Mouse (Mus musculus): ENCODE measurements around the gene Psmb10. TPM values are rescaled to one million over a fixed set of nuclear protein-coding genes. Genes with fewer than 3 reads are reported as not detected.
"Not testable (repeated sequence)": the region's sequence is repeated elsewhere in the genome, so short reads cannot be mapped to it uniquely, and the experiment has no call there.

Gene Psmb10
- polyA plus RNA-seq (2012; rRNA removed) = 31.8 and 45.8 TPM in 2 replicates
- 37.8 and 38.8 TPM in 2 replicates for polyA plus RNA-seq (2014; fragmentation: Nextera tagmentation; extraction: Ambion mirVana)

DNA sequence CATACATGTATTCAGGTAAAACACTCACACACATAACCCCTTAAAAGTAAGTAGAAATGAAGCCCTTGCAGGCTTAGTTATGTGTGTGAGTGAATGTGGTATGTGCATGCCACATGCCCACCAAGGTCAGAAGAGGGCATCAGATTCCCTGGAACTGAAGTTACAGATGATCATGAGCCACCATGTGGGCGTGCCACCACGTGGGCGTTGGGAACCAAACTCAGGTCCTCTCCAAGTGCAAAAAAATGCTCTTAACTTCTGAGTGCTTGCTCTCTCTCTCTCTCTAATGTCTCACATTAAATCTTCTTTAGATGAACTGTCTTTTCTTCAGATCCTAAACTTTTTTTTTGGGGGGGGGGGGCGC, at the start of gene Psmb10:
TSS of gene Psmb10 (minus strand) at position 139 of the 364 bp plus-strand sequence.
- no peak for TF ChIP-seq POLR2A (IDR thresholded peaks at IDR 0.05; ENCODE audit: borderline replicate concordance, extremely low read depth, insufficient read depth, insufficient read length)
- Histone ChIP-seq H3K27ac (replicated peaks; ENCODE audit: low read depth, low read length) (peak within 1 kb of the TSS; percentile 70), H3K4me3 (replicated peaks; ENCODE audit: low read length) (peak within 1 kb of the TSS; percentile 76), H3K9ac (ENCODE audit: low read depth, low read length, severe bottlenecking) (peak within 1 kb of the TSS; percentile 72), H3K4me1 (ENCODE audit: control insufficient read depth, insufficient read depth, low read length) (peaks cover 16% of the 10 kb centered on the region), H3K4me2 (replicated peaks; ENCODE audit: low read depth, low read length, severe bottlenecking) (peak within 1 kb of the TSS; percentile 86), H3K27me3 (ENCODE audit: control insufficient read depth, insufficient read depth, low read length) (no peaks in the 10 kb centered on the region), H3K9me3 (ENCODE audit: control insufficient read depth, low read length) (no peaks in the 10 kb centered on the region), H3K36me3 (ENCODE audit: control insufficient read depth, insufficient read depth, low read length) (peaks cover 40% of the 10 kb centered on the region)
- ATAC-seq (ENCODE audit: low FRiP score, low read depth) = no peak
- WGBS = 18% methylated on average over 4 of the region's 4 CpGs
- no peak for DNase-seq (ENCODE audit: low spot score)

DNA sequence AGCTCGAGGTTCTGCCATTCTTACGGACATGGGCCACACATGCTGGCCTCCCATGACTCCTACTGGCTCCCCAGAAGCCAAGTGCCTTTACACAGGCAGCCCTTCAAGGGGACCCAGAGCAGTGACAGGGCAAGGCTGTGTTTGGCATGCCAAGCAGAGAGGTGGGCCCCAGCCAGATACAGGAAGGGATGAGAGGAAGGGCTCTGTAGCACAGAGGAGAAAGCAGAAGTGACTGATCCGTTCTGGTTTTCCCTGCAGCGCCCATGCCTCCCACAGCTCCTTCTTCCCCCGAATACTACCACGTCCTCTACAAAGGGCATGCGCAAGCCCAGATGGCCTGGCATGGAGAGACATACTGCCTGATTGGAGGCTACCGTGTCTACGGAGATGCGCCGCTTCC, 45.2 kb upstream of the Psmb10 start:
- WGBS = 74% methylated on average over 10 of the region's 11 CpGs
- H3K9me3 ChIP-seq (ENCODE audit: control insufficient read depth, low read length); H3K4me1 ChIP-seq (ENCODE audit: control insufficient read depth, insufficient read depth, low read length); H3K4me3 ChIP-seq (replicated peaks; ENCODE audit: low read length); ATAC-seq (ENCODE audit: low FRiP score, low read depth); H3K4me2 ChIP-seq (replicated peaks; ENCODE audit: low read depth, low read length, severe bottlenecking); DNase-seq (ENCODE audit: low spot score); H3K9ac ChIP-seq (ENCODE audit: low read depth, low read length, severe bottlenecking); H3K36me3 ChIP-seq (ENCODE audit: control insufficient read depth, insufficient read depth, low read length); H3K27ac ChIP-seq (replicated peaks; ENCODE audit: low read depth, low read length); H3K27me3 ChIP-seq (ENCODE audit: control insufficient read depth, insufficient read depth, low read length): not testable (repeated sequence)

DNA sequence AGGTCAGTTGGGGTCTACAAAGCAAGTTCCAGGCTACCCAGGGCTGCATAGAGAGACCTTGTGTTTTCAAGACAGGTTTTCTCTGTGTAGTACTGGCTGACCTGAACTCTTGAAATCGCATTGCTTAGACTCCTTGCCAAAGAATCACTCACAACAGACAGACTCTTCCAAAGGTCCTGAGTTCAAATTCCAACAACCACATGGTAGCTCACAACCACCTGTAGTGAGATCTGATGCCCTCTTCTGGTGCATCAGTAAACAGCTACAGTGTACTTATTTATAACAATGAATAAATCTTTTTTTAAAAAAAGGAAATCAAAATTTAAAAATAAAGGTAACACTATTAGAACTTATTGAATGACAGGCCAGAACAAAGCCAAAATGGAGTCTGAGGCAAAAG, 42.9 kb upstream of the Psmb10 start:
- Histone ChIP-seq H3K4me3 (replicated peaks; ENCODE audit: low read length) (no peak overlapping the region), H3K9ac (ENCODE audit: low read depth, low read length, severe bottlenecking) (no peak overlapping the region), H3K36me3 (ENCODE audit: control insufficient read depth, insufficient read depth, low read length) (no peaks in the 10 kb centered on the region), H3K4me1 (ENCODE audit: control insufficient read depth, insufficient read depth, low read length) (no peaks in the 10 kb centered on the region), H3K27me3 (ENCODE audit: control insufficient read depth, insufficient read depth, low read length) (no peaks in the 10 kb centered on the region), H3K9me3 (ENCODE audit: control insufficient read depth, low read length) (no peaks in the 10 kb centered on the region), H3K27ac (replicated peaks; ENCODE audit: low read depth, low read length) (no peak overlapping the region), H3K4me2 (replicated peaks; ENCODE audit: low read depth, low read length, severe bottlenecking) (no peak overlapping the region)
- no peak for ATAC-seq (ENCODE audit: low FRiP score, low read depth)
- TF ChIP-seq POLR2A (IDR thresholded peaks at IDR 0.05; ENCODE audit: borderline replicate concordance, extremely low read depth, insufficient read depth, insufficient read length) = no peak
- WGBS = 87% methylated on average over 1 of the region's 1 CpGs
- no peak for DNase-seq (ENCODE audit: low spot score)

DNA sequence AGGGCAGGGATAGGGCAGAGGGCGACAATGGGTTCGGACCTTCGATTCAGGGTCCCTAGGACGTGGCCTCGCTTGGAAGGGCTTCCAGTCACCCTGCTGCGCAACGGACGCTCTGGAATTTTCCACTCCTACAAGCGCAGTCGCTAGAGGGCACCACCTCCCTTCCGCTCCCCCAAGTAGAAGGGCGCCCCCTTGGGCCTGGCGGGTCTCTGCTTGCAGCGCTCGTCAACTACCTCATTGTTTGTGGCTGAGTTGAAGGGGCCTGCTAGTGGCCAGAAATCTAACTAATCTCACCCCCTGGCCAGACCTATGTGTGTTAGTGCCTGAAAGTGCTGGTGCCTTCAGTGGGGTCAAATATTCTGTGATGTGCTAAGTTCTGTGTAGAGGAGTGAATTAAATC, 41.1 kb upstream of the Psmb10 start, which contains the start of gene Dpep3:
TSS of gene Dpep3 (minus strand) at position 105 of the 400 bp plus-strand sequence.
- Histone ChIP-seq H3K9me3 (ENCODE audit: control insufficient read depth, low read length) (no peaks in the 10 kb centered on the region), H3K27ac (replicated peaks; ENCODE audit: low read depth, low read length) (no peak within 1 kb of the TSS), H3K9ac (ENCODE audit: low read depth, low read length, severe bottlenecking) (no peak within 1 kb of the TSS), H3K4me3 (replicated peaks; ENCODE audit: low read length) (no peak within 1 kb of the TSS), H3K36me3 (ENCODE audit: control insufficient read depth, insufficient read depth, low read length) (no peaks in the 10 kb centered on the region), H3K4me2 (replicated peaks; ENCODE audit: low read depth, low read length, severe bottlenecking) (no peak within 1 kb of the TSS), H3K4me1 (ENCODE audit: control insufficient read depth, insufficient read depth, low read length) (no peaks in the 10 kb centered on the region), H3K27me3 (ENCODE audit: control insufficient read depth, insufficient read depth, low read length) (no peaks in the 10 kb centered on the region)
- no peak for TF ChIP-seq POLR2A (IDR thresholded peaks at IDR 0.05; ENCODE audit: borderline replicate concordance, extremely low read depth, insufficient read depth, insufficient read length)
- no peak for ATAC-seq (ENCODE audit: low FRiP score, low read depth)
- 90% methylated on average over 15 of the region's 15 CpGs for WGBS
- no peak for DNase-seq (ENCODE audit: low spot score)

DNA sequence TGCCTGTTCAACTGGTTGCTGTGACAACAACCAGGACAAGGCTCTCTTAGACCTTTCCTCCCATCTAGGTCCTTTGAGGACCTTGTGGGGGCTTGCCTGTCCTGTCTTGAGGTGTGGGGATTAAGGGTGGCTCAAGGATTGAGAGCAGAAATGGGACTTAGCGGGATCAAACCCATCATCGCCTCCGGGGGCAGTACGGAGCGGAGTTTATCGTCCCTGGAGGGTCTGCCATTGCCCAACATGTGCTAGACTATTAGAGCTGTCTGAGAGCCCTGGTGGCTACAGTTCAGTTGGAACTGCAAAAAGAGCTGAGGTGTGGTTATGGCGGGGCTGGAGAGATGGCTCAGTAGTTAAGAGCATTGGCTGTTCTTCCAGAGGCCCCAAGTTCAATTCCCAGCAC, 37.1 kb upstream of the Psmb10 start:
- H3K4me1 ChIP-seq (ENCODE audit: control insufficient read depth, insufficient read depth, low read length) = no peaks in the 10 kb centered on the region
- DNase-seq (ENCODE audit: low spot score) = no peak
- H3K36me3 ChIP-seq (ENCODE audit: control insufficient read depth, insufficient read depth, low read length) = no peaks in the 10 kb centered on the region
- no peak for ATAC-seq (ENCODE audit: low FRiP score, low read depth)
- H3K4me3 ChIP-seq (replicated peaks; ENCODE audit: low read length) = no peak overlapping the region
- 59% methylated on average over 7 of the region's 7 CpGs for WGBS
- TF ChIP-seq POLR2A (IDR thresholded peaks at IDR 0.05; ENCODE audit: borderline replicate concordance, extremely low read depth, insufficient read depth, insufficient read length) = no peak
- no peaks in the 10 kb centered on the region for H3K9me3 ChIP-seq (ENCODE audit: control insufficient read depth, low read length)
- H3K27me3 ChIP-seq (ENCODE audit: control insufficient read depth, insufficient read depth, low read length) = no peaks in the 10 kb centered on the region
- H3K4me2 ChIP-seq (replicated peaks; ENCODE audit: low read depth, low read length, severe bottlenecking) = no peak overlapping the region
- H3K9ac ChIP-seq (ENCODE audit: low read depth, low read length, severe bottlenecking) = no peak overlapping the region
- no peak overlapping the region for H3K27ac ChIP-seq (replicated peaks; ENCODE audit: low read depth, low read length)
